Mouse (Mus musculus): ENCODE measurements around the gene Ppp1r8. TPM values are rescaled to one million over a fixed set of nuclear protein-coding genes. Genes with fewer than 3 reads are reported as not detected.

Ppp1r8 gene
- polyA plus RNA-seq (2015; fragmentation: Nextera tagmentation; extraction: Ambion mirVana): 50.4 and 54.1 TPM in 2 replicates

DNA sequence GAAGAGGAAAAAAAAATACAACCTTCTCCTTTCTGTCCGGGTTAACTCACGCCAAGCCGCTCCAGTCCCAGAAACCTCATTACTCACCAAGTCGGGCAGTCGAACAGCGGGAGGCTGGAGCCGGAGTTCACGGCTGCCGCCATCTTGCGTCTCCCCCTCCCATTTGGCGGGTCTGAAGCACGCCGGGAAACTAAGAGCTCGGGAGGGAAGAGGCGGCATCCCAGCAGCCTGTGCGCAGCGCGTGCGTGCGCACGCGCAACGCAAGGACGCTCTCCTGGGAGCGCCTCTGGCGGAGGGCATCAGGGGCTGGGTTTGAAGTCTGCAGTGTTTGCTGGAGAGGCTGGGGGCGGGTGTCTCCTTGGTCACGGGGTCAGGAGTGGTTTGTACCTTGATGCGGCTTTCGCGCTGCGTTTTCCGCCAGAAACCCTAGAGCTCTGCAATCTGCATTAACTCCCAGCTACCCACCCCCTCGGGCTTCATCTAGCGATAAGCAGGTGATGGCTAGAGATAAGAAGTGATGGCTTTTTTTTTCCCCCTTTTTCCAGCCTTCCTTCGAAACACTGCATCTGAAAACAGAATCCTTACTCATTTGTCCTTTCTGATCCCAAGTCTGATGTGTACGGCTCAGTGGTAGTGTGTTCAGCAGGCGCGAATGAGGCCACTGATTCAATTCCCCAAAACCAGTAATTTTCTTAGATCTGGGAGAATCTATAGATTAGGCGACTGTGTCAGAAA lies at the start of gene Ppp1r8:
TSS of gene Ppp1r8 (minus strand) at position 200 of the 735 bp plus-strand sequence.
- ATAC-seq: peak; percentile 100
- peak within 1 kb of the TSS; percentile 71 for H3K4me2 ChIP-seq (replicated peaks)
- peak within 1 kb of the TSS; percentile 70 for H3K9ac ChIP-seq
- H3K4me3 ChIP-seq (replicated peaks): peak within 1 kb of the TSS; percentile 80
- no peaks in the 10 kb centered on the region for H3K9me3 ChIP-seq
- H3K27me3 ChIP-seq (replicated peaks): no peaks in the 10 kb centered on the region
- 1% methylated on average over 40 of the region's 40 CpGs for WGBS
- peak within 1 kb of the TSS; percentile 67 for H3K27ac ChIP-seq
- peaks cover 5% of the 10 kb centered on the region; the same call in 1 of the 2 replicates for H3K4me1 ChIP-seq (replicated peaks)
- peaks cover 11% of the 10 kb centered on the region for H3K36me3 ChIP-seq

GRCm38 (mm10) chr4:132884844-132885374 lies 41.9 kb upstream of the Ppp1r8 start:
- peak overlapping the region; percentile 85 for H3K4me2 ChIP-seq (replicated peaks)
- no peaks in the 10 kb centered on the region for H3K27me3 ChIP-seq (replicated peaks)
- peaks cover 5% of the 10 kb centered on the region; the same call in 1 of the 2 replicates for H3K36me3 ChIP-seq
- ATAC-seq: peak; percentile 13; the same call in 1 of the 2 replicates
- peak overlapping the region; percentile 84 for H3K9ac ChIP-seq
- peaks cover 19% of the 10 kb centered on the region for H3K4me1 ChIP-seq (replicated peaks)
- no peaks in the 10 kb centered on the region for H3K9me3 ChIP-seq
- 9% methylated on average over 9 of the region's 9 CpGs for WGBS
- H3K27ac ChIP-seq: peak overlapping the region; percentile 78
- H3K4me3 ChIP-seq (replicated peaks): peak overlapping the region; percentile 75

DNA sequence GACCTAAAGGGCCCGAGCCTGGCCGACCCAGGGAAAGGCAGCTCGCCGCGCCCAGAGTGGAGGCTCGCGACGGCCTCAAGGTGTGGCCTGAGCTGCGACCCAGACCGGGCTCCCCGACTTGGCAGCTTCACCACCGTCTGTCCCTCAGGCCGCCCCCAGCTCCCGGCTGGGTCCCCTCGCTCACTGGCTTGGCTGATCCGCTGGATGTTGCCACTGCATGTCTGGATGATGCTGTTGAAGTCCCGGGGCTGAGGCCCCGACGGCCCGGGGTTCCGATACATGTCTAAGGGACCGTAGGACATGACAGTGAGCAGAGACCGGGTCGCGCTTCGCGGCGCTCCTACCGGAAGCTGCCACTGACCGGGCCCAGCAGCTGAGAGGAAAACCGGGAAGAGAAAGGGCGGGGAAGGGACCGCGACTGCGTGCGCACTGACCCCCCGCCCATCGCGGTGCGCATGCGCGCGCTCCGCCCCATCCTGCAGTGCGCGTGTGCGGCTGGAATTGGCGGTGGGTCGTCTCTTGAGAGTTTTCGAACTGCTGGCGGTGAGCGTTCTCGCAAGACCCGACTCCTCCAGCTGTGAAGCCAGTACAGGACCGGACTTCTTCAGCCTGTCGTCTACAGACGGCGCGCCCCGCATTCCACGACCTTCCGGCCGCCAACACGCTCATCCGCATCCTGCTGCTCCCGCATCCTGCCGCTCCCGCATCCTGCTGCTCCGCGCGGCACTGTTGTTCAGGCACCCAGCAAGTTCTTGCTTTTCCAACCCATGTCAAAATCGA lies 41.3 kb upstream of the Ppp1r8 start, which contains the start of gene Stx12:
TSS of gene Stx12 (minus strand) at position 446 of the 780 bp plus-strand sequence.
- under 1% methylated on average over 72 of the region's 72 CpGs for WGBS

DNA sequence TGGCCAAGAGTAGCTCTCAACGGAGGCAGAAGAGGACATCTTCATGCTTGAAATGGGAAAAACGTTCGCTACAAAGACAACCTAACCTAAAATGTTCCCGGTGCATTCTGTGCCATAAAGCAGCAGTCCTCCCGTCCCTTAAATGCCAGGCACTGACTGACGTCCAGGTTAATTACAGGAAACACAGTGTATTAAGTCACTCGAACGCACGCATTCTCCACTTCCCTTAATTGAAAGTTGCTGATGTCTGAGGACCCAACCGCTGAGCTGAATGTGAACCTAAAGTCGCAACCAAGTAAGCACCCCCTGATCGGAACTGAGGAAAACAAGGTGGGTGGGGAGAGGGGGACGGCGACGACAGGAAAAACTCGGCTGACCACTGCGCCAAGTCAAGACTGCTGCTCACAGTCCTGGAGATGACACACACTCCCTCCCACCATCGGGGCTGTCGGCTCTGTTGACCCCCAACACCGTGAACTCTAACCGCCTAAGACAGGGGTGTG lies 40.6 kb upstream of the Ppp1r8 start:
- ATAC-seq: no peak
- WGBS: 1% methylated on average over 21 of the region's 21 CpGs
- H3K27me3 ChIP-seq (replicated peaks): no peaks in the 10 kb centered on the region
- peak overlapping the region; percentile 84 for H3K9ac ChIP-seq
- H3K36me3 ChIP-seq: peaks cover 5% of the 10 kb centered on the region; the same call in 1 of the 2 replicates
- H3K4me1 ChIP-seq (replicated peaks): peaks cover 19% of the 10 kb centered on the region
- no peaks in the 10 kb centered on the region for H3K9me3 ChIP-seq
- H3K4me2 ChIP-seq (replicated peaks): peak overlapping the region; percentile 85
- H3K27ac ChIP-seq: peak overlapping the region; percentile 81
- peak overlapping the region; percentile 75 for H3K4me3 ChIP-seq (replicated peaks)

More for the DNA sequence above, 41.3 kb upstream of the Ppp1r8 start, which contains the start of gene Stx12:
- Histone ChIP-seq H3K4me1 (replicated peaks) (peaks cover 19% of the 10 kb centered on the region), H3K4me2 (replicated peaks) (peak within 1 kb of the TSS; percentile 85), H3K4me3 (replicated peaks) (peak within 1 kb of the TSS; percentile 75), H3K27me3 (replicated peaks) (no peaks in the 10 kb centered on the region), H3K36me3 (peaks cover 5% of the 10 kb centered on the region; the same call in 1 of the 2 replicates), H3K27ac (peak within 1 kb of the TSS; percentile 81), H3K9ac (peak within 1 kb of the TSS; percentile 84), H3K9me3 (no peaks in the 10 kb centered on the region)
- ATAC-seq: peak; percentile 97

DNA sequence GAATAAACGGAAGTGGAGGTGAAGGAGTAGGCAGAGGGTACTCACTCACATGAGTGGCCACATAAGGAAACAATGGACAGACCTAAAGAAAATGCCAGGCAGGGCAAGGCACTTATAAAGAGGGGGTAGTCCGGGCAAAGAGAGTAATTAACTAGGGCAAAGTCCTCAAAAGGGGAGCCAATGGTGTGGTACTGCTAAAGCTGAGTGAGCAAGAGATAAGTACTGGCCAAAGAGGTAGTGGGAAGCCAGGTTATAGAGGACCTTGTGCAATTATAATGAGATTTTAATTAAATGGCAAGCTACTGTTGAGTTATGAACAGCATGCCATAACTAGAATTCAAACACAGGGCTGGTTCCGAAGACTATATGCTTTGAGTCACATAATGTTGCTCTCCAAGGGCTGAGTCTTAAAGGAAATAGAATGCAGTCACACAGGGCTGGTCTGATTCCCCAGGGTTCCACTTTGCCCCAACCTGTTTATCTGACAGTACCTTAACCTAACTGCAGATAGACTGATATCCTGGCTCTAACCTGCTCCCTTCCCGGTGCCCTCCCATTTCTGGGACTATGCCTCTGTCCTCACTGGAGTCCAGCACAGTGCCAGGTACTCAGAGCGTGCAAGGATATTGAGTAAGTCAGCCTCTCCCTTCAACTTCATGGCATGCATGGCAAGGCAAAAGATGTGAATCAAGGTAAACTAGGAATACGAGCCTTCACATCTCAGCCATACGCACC lies 31.6 kb upstream of the Ppp1r8 start:
- Histone ChIP-seq H3K4me2 (replicated peaks) (peak overlapping the region; percentile 7), H3K27me3 (replicated peaks) (no peaks in the 10 kb centered on the region), H3K9me3 (no peaks in the 10 kb centered on the region), H3K9ac (no peak overlapping the region), H3K4me3 (replicated peaks) (no peak overlapping the region), H3K4me1 (replicated peaks) (peaks cover 7% of the 10 kb centered on the region; the same call in 1 of the 2 replicates), H3K27ac (peak overlapping the region; percentile 45), H3K36me3 (peaks cover 13% of the 10 kb centered on the region; the same call in 1 of the 2 replicates)
- ATAC-seq: peak; percentile 94
- 76% methylated on average over 7 of the region's 7 CpGs for WGBS

GRCm38 (mm10) chr4:132873481-132874362 lies 30.8 kb upstream of the Ppp1r8 start:
- Histone ChIP-seq H3K9ac (no peak overlapping the region), H3K36me3 (peaks cover 14% of the 10 kb centered on the region; the same call in 1 of the 2 replicates), H3K9me3 (no peaks in the 10 kb centered on the region), H3K4me3 (replicated peaks) (no peak overlapping the region), H3K27me3 (replicated peaks) (no peaks in the 10 kb centered on the region), H3K4me2 (replicated peaks) (no peak overlapping the region), H3K4me1 (replicated peaks) (peaks cover 7% of the 10 kb centered on the region; the same call in 1 of the 2 replicates), H3K27ac (peak overlapping the region; percentile 45)
- WGBS: 77% methylated on average over 11 of the region's 11 CpGs
- peak; percentile 88 for ATAC-seq

DNA sequence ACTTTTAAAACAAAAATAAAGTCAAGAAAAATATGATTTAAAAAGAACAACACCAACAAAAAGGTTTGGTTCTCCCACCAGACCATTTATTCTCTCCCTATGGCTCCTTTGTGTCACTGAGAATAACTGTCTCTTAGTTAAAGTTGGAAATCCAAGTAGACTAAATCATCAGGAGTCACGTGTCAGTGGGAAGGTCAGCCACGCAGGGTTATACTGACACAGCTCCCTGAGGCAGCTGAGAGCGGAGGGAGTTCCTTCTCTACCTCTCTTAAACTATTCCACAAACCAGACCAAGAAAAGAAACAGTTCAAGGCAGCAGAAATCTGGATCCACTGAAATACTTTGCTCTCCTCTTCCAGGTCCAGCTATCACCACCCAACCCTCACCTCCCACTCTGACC lies 28.1 kb upstream of the Ppp1r8 start:
- Histone ChIP-seq H3K27ac (no peak overlapping the region), H3K4me3 (replicated peaks) (no peak overlapping the region), H3K9ac (no peak overlapping the region), H3K4me1 (replicated peaks) (peaks cover 7% of the 10 kb centered on the region; the same call in 1 of the 2 replicates), H3K9me3 (no peaks in the 10 kb centered on the region), H3K4me2 (replicated peaks) (no peak overlapping the region), H3K27me3 (replicated peaks) (no peaks in the 10 kb centered on the region), H3K36me3 (peaks cover 33% of the 10 kb centered on the region)
- no peak for ATAC-seq
- 91% methylated on average over 3 of the region's 3 CpGs for WGBS

GRCm38 (mm10) chr4:132864856-132865255 lies 21.9 kb upstream of the Ppp1r8 start:
- H3K9ac ChIP-seq: no peak overlapping the region
- H3K27me3 ChIP-seq (replicated peaks): no peaks in the 10 kb centered on the region
- WGBS: 83% methylated on average over 2 of the region's 2 CpGs
- no peak for ATAC-seq
- H3K9me3 ChIP-seq: no peaks in the 10 kb centered on the region
- no peak overlapping the region for H3K27ac ChIP-seq
- H3K4me3 ChIP-seq (replicated peaks): no peak overlapping the region
- peaks cover 38% of the 10 kb centered on the region for H3K36me3 ChIP-seq
- H3K4me2 ChIP-seq (replicated peaks): no peak overlapping the region
- no peaks in the 10 kb centered on the region for H3K4me1 ChIP-seq (replicated peaks)

GRCm38 (mm10) chr4:132863012-132863411 lies 20.0 kb upstream of the Ppp1r8 start:
- peak; percentile 82 for ATAC-seq
- Histone ChIP-seq H3K9me3 (no peaks in the 10 kb centered on the region), H3K4me3 (replicated peaks) (no peak overlapping the region), H3K27me3 (replicated peaks) (no peaks in the 10 kb centered on the region), H3K4me1 (replicated peaks) (no peaks in the 10 kb centered on the region), H3K4me2 (replicated peaks) (no peak overlapping the region; the same call in 1 of the 2 replicates), H3K36me3 (peaks cover 30% of the 10 kb centered on the region), H3K9ac (no peak overlapping the region), H3K27ac (0 out of 2 replicates have a peak overlapping the region, but pooled peaks have one; percentile 18)
- WGBS: 71% methylated on average over 13 of the region's 13 CpGs

DNA sequence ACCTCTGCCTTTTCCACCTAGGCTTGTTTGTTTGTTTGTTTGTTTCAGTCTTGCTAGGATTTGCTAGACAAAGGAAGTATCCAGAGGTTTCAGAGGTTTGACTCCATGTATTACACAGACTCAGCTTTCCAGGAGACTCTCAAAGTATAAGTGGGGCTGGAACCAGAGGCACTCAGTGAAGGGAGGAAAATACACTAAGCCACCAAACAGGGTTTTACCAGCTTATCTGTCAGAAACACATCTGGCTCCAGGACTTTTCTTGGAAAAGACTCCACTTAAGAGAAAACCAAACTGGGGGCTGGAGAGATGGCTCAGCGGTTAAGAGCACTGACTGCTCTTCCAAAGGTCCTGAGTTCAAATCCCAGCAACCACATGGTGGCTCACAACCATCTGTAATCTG lies 17.9 kb upstream of the Ppp1r8 start:
- WGBS: 95% methylated on average over 1 of the region's 1 CpGs
- no peak overlapping the region for H3K4me2 ChIP-seq (replicated peaks)

More for the DNA sequence above, 17.9 kb upstream of the Ppp1r8 start:
- Histone ChIP-seq H3K36me3 (peaks cover 29% of the 10 kb centered on the region), H3K27me3 (replicated peaks) (no peaks in the 10 kb centered on the region), H3K4me1 (replicated peaks) (no peaks in the 10 kb centered on the region), H3K9me3 (no peaks in the 10 kb centered on the region), H3K27ac (no peak overlapping the region), H3K9ac (no peak overlapping the region), H3K4me3 (replicated peaks) (no peak overlapping the region)
- no peak for ATAC-seq

All from intestine, embryonic 15.5 days (tissue).